Mouse (Mus musculus): Measurements from ENCODE around the gene Tarsl2. TPM values are rescaled to one million over a fixed set of nuclear protein-coding genes. Genes with fewer than 3 reads are reported as not detected.

Tarsl2 gene
- polyA plus RNA-seq, 1 experiment = 3.3 TPM

DNA sequence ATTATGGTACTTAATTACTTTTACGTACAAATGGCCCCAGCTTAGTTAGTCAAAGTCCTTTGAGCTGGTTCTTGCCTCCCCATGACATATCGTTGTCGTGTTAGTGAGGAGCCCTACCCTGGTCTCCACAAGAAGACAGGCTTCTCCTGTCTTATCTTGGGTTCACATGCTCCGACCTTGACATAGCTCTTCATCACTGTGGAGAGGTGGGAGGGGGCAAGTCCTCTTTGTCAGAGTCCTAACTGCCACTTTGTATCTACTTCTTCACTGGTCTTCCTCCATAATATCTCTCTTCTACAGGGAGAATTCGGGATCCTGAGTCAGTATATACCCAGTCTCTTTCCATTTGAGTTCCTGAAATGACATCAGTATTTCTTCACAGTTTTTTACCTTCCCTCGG lies 4.0 kb upstream of the Tarsl2 start:
- TF ChIP-seq CTCF (IDR thresholded peaks at IDR 0.05; ENCODE audit: control insufficient read depth, insufficient read depth, insufficient read length) (no peak), FOSL1 (IDR thresholded peaks at IDR 0.05; ENCODE audit: insufficient read depth, low read length, poor library complexity, severe bottlenecking) (no peak), CEBPB (IDR thresholded peaks at IDR 0.05; ENCODE audit: low read depth) (no peak), USF1 (IDR thresholded peaks at IDR 0.05; ENCODE audit: low read depth) (no peak), MAX (IDR thresholded peaks at IDR 0.05) (no peak), MYOG (IDR thresholded peaks at IDR 0.05; ENCODE audit: control insufficient read depth, extremely low read depth, insufficient read length) (no peak), MYOD1 (IDR thresholded peaks at IDR 0.05; ENCODE audit: control insufficient read depth, insufficient read length, low read depth) (no peak)
- Histone ChIP-seq H3K79me3 (ENCODE audit: low read depth) (no peaks in the 10 kb centered on the region), H3ac (ENCODE audit: control insufficient read depth, insufficient read length, low read depth) (no peak overlapping the region), H3K79me2 (ENCODE audit: control insufficient read depth, insufficient read depth) (no peaks in the 10 kb centered on the region), H3K27me3 (ENCODE audit: control insufficient read depth, insufficient read depth, insufficient read length) (peaks cover 9% of the 10 kb centered on the region), H3K4me3 (ENCODE audit: insufficient read depth, poor library complexity, severe bottlenecking) (no peak overlapping the region), H3K36me3 (ENCODE audit: control insufficient read depth, insufficient read depth) (no peaks in the 10 kb centered on the region)

DNA sequence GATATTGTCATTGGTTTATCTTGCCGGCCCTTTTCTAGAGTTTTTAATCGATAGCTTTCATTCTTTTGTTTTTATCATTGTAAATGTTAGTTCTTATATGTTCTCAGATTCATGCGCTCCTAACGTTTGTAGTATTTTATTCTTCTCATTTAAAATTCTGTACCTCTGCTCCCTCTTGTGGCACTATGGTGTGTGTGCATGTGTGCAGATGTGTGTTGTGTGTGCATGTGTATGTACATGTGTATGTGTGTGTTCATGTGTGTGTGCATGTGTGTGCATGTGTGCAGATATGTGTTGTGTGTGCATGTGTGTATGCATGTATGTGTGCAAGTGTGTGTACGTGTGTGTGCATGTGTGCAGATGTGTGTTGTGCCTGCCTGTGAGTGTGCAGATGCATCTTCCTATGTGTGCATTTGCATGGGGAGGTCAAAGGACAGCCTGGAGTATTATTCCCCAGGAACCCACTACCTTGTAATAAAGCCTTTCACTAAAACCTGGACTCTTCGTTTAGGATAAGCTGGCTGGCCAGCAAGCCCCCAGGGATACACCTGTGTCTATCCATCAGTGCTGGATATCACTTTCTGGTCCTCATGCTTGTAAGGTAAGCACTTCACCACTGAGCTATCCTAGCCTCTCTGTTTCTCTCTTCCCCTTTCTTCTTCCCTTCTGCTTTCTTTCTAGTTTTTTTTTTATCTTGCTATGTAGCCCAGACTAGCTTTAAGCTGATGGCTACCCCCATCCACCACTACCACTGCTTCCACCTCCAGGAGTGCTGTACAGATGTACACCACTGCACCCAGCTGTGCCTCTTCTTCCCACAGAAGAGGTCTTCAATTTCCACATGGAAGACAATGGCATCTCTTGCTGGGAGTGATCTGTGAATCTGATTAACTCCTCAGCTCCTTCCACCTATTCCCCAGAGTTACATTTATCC lies 2.1 kb upstream of the Tarsl2 start:
- H3K79me3 ChIP-seq (ENCODE audit: low read depth) = no peaks in the 10 kb centered on the region
- H3ac ChIP-seq (ENCODE audit: control insufficient read depth, insufficient read length, low read depth) = no peak overlapping the region
- no peak overlapping the region for H3K4me3 ChIP-seq (ENCODE audit: insufficient read depth, poor library complexity, severe bottlenecking)
- no peaks in the 10 kb centered on the region for H3K79me2 ChIP-seq (ENCODE audit: control insufficient read depth, insufficient read depth)
- no peaks in the 10 kb centered on the region for H3K36me3 ChIP-seq (ENCODE audit: control insufficient read depth, insufficient read depth)
- TF ChIP-seq CTCF (IDR thresholded peaks at IDR 0.05; ENCODE audit: control insufficient read depth, insufficient read depth, insufficient read length) (peak; percentile 11), MYOG (IDR thresholded peaks at IDR 0.05; ENCODE audit: control insufficient read depth, extremely low read depth, insufficient read length) (no peak)
- peaks cover 8% of the 10 kb centered on the region for H3K27me3 ChIP-seq (ENCODE audit: control insufficient read depth, insufficient read depth, insufficient read length)

DNA sequence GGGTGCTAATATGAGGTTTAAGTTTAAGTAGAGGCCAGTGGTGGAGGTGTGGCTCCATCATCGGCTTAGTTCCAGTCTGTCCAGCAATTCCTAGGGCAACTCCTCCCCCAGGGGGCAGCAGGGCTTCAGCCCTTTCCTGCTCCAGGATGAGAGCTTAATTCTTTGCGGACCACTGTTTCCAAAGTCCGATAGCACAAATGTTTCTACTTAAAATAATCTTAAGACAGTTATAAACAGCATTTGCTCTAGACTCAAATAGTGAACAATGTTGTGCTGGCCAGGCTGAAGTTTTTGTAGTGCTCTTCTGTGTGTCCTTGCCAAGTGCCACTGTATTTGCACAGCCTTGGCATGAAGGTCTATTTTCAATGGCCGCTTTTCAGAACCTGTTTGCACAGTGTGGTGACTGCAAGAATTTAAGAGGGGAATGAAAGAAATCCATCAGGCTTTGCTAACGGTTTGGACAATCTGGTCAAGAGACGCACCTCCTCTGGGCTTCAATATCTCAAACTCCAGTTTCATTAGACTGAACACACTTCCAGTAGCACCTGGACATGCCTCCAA lies 757 bp upstream of the Tarsl2 start:
- Histone ChIP-seq H3K79me3 (ENCODE audit: low read depth) (no peaks in the 10 kb centered on the region), H3K27me3 (ENCODE audit: control insufficient read depth, insufficient read depth, insufficient read length) (peaks cover 8% of the 10 kb centered on the region), H3K36me3 (ENCODE audit: control insufficient read depth, insufficient read depth) (peaks cover 3% of the 10 kb centered on the region), H3K79me2 (ENCODE audit: control insufficient read depth, insufficient read depth) (no peaks in the 10 kb centered on the region), H3ac (ENCODE audit: control insufficient read depth, insufficient read length, low read depth) (no peak overlapping the region), H3K4me3 (ENCODE audit: insufficient read depth, poor library complexity, severe bottlenecking) (no peak overlapping the region)
- TF ChIP-seq CTCF (IDR thresholded peaks at IDR 0.05; ENCODE audit: control insufficient read depth, insufficient read depth, insufficient read length) (no peak), CEBPB (IDR thresholded peaks at IDR 0.05; ENCODE audit: low read depth) (no peak), FOSL1 (IDR thresholded peaks at IDR 0.05; ENCODE audit: insufficient read depth, low read length, poor library complexity, severe bottlenecking) (no peak), MYOG (IDR thresholded peaks at IDR 0.05; ENCODE audit: control insufficient read depth, extremely low read depth, insufficient read length) (no peak), USF1 (IDR thresholded peaks at IDR 0.05; ENCODE audit: low read depth) (no peak), MYOD1 (IDR thresholded peaks at IDR 0.05; ENCODE audit: control insufficient read depth, insufficient read length, low read depth) (no peak), MAX (IDR thresholded peaks at IDR 0.05) (no peak)

DNA sequence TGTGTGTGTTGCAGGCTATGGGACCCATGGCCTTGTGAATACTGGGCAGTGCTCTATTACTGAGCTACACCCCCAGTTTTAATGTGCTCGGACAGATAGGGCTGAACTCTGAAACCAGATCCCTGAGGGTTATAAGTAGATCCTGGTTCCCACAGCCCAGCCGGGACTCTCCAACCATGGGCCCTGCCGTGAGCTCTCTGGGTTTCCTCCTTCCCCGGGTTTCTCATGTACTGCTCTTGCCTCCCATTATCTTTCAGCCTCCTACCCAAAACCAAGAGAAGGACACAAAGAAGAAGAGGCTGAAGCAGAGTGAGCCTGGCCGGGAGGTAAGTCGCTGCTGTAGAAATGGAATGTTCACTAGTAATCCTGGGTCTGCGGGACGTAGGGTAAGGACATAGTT lies 1.3 kb downstream of the Tarsl2 start:
- Histone ChIP-seq H3K36me3 (ENCODE audit: control insufficient read depth, insufficient read depth) (peaks cover 3% of the 10 kb centered on the region), H3K79me2 (ENCODE audit: control insufficient read depth, insufficient read depth) (no peaks in the 10 kb centered on the region), H3K27me3 (ENCODE audit: control insufficient read depth, insufficient read depth, insufficient read length) (no peaks in the 10 kb centered on the region), H3K4me3 (ENCODE audit: insufficient read depth, poor library complexity, severe bottlenecking) (no peak overlapping the region), H3ac (ENCODE audit: control insufficient read depth, insufficient read length, low read depth) (no peak overlapping the region), H3K79me3 (ENCODE audit: low read depth) (no peaks in the 10 kb centered on the region)
- TF ChIP-seq USF1 (IDR thresholded peaks at IDR 0.05; ENCODE audit: low read depth) (no peak), FOSL1 (IDR thresholded peaks at IDR 0.05; ENCODE audit: insufficient read depth, low read length, poor library complexity, severe bottlenecking) (no peak), CTCF (IDR thresholded peaks at IDR 0.05; ENCODE audit: control insufficient read depth, insufficient read depth, insufficient read length) (no peak), MAX (IDR thresholded peaks at IDR 0.05) (no peak), MYOD1 (IDR thresholded peaks at IDR 0.05; ENCODE audit: control insufficient read depth, insufficient read length, low read depth) (no peak), CEBPB (IDR thresholded peaks at IDR 0.05; ENCODE audit: low read depth) (no peak), MYOG (IDR thresholded peaks at IDR 0.05; ENCODE audit: control insufficient read depth, extremely low read depth, insufficient read length) (no peak)

DNA sequence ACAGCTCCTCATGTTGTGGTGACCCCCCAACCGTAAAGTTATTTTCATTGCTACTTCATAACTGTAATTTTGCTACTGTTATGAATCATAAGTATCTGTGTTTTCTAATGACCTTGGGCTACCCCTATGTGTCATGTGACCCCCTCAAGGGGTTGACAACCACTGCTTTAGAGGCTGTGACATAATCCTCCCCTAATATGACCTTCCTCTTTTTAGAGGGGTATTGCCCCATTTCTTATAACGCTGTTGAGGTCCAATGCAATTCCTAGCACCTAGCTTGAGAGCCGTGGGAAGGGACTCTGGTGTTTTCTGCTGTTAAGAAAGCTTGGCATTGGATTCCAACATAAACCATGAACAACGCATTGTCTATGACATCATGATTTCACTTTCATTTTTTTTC lies 6.0 kb downstream of the Tarsl2 start:
- H3K4me3 ChIP-seq (ENCODE audit: insufficient read depth, poor library complexity, severe bottlenecking) = no peak overlapping the region
- no peaks in the 10 kb centered on the region for H3K79me3 ChIP-seq (ENCODE audit: low read depth)
- no peaks in the 10 kb centered on the region for H3K79me2 ChIP-seq (ENCODE audit: control insufficient read depth, insufficient read depth)
- TF ChIP-seq MAX (IDR thresholded peaks at IDR 0.05) (no peak), MYOD1 (IDR thresholded peaks at IDR 0.05; ENCODE audit: control insufficient read depth, insufficient read length, low read depth) (no peak), CEBPB (IDR thresholded peaks at IDR 0.05; ENCODE audit: low read depth) (no peak), CTCF (IDR thresholded peaks at IDR 0.05; ENCODE audit: control insufficient read depth, insufficient read depth, insufficient read length) (no peak), MYOG (IDR thresholded peaks at IDR 0.05; ENCODE audit: control insufficient read depth, extremely low read depth, insufficient read length) (no peak), USF1 (IDR thresholded peaks at IDR 0.05; ENCODE audit: low read depth) (no peak), FOSL1 (IDR thresholded peaks at IDR 0.05; ENCODE audit: insufficient read depth, low read length, poor library complexity, severe bottlenecking) (no peak)
- H3K36me3 ChIP-seq (ENCODE audit: control insufficient read depth, insufficient read depth) = peaks cover 3% of the 10 kb centered on the region
- H3ac ChIP-seq (ENCODE audit: control insufficient read depth, insufficient read length, low read depth) = no peak overlapping the region
- no peaks in the 10 kb centered on the region for H3K27me3 ChIP-seq (ENCODE audit: control insufficient read depth, insufficient read depth, insufficient read length)

Measured in C2C12 (cell line).